ENCODE assay signal across 23 mouse cellular contexts in the genomic region with DNA sequence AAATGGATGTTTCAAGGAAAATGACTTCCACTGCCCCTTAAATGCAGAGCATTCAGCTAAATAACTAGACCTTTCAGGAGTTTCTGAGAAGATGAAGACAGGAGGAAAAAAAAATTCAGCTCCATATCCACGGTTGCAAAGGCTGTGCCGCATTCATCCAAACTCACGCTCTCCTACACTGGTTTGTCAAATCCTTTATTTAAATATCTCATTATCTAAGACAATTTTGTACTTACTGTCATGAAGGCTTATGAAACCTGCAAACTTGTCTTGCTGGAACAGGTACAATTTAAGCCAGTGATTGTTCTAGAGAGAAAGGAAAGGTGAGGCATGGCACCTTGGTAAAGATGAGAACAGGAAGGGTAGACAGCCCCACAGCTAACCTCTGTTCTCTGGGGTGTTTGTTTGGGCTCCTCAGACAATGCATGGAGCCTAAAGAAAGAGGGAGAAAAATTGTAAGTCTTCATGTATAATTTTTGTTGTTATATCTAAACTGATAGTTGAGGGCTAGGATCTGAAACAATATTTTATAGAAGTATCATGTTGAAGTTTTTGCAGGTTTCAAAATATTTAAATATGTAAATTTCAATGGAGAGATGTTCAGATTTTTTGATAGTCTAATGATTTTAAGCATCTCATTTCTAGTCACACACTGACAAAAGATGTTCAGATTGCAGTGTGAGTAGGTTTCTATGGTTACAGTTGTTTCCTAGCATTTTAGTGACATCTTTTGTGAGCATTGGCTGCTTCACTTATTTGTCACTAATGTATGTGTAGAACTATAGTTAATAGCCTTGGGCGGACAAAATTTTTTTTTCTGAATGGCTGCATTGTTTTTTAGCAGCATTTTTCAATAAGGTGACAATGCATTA.
DNase-seq lines count a peak whose midpoint lies in the region; ATAC-seq and TF ChIP-seq lines count a peak whose summit lies in the region.
"Had no signal": no experiment of that assay in that cellular context is flagged by ENCODE, and none has a peak within 500 bp of the region (broad histone marks: within the 10 kb centered on the region; RNA-seq: fewer than 3 reads in every experiment).

No protein-coding gene starts in this region.

- no peak overlapping the region for H3K4me3 ChIP-seq in forebrain, embryonic 12.5 days (replicated peaks)
- no peak overlapping the region for H3K4me3 ChIP-seq in forebrain, embryonic 10.5 days
- no peak overlapping the region for H3K4me3 ChIP-seq in midbrain, embryonic 12.5 days
- H3K4me3 ChIP-seq in midbrain, embryonic 10.5 days = no peak overlapping the region
- H3K4me3 ChIP-seq in forebrain, embryonic 15.5 days = no peak overlapping the region
- H3K4me3 ChIP-seq in midbrain, postnatal 0 days (ENCODE audit: low read depth, low read length) = no peak overlapping the region
- H3K4me3 ChIP-seq: embryonic facial prominence, embryonic 15.5 days; limb, embryonic 15.5 days; neural tube, embryonic 12.5 days had no signal

- H3K36me3 ChIP-seq in forebrain, embryonic 12.5 days (replicated peaks) = no peaks in the 10 kb centered on the region
- H3K36me3 ChIP-seq in forebrain, embryonic 10.5 days (replicated peaks) = no peaks in the 10 kb centered on the region
- no peaks in the 10 kb centered on the region for H3K36me3 ChIP-seq in midbrain, embryonic 12.5 days
- no peaks in the 10 kb centered on the region for H3K36me3 ChIP-seq in midbrain, embryonic 10.5 days
- no peaks in the 10 kb centered on the region for H3K36me3 ChIP-seq in forebrain, embryonic 15.5 days
- no peaks in the 10 kb centered on the region for H3K36me3 ChIP-seq in midbrain, postnatal 0 days (ENCODE audit: insufficient read depth, low read length)
- H3K36me3 ChIP-seq: embryonic facial prominence, embryonic 15.5 days; limb, embryonic 15.5 days; neural tube, embryonic 12.5 days had no signal

- H3K4me1 ChIP-seq in forebrain, embryonic 12.5 days = peaks cover 9% of the 10 kb centered on the region
- peaks cover 30% of the 10 kb centered on the region for H3K4me1 ChIP-seq in forebrain, embryonic 10.5 days
- peaks cover 12% of the 10 kb centered on the region for H3K4me1 ChIP-seq in midbrain, embryonic 12.5 days
- H3K4me1 ChIP-seq in midbrain, embryonic 10.5 days = peaks cover 13% of the 10 kb centered on the region
- H3K4me1 ChIP-seq in forebrain, embryonic 15.5 days = peaks cover 16% of the 10 kb centered on the region
- H3K4me1 ChIP-seq in midbrain, postnatal 0 days (ENCODE audit: insufficient read depth, low read length) = no peaks in the 10 kb centered on the region
- H3K4me1 ChIP-seq: embryonic facial prominence, embryonic 15.5 days; limb, embryonic 15.5 days had no signal

- no peak overlapping the region for H3K4me2 ChIP-seq in forebrain, embryonic 12.5 days
- no peak overlapping the region for H3K4me2 ChIP-seq in midbrain, embryonic 12.5 days (replicated peaks)
- no peak overlapping the region for H3K4me2 ChIP-seq in forebrain, embryonic 15.5 days (replicated peaks)
- H3K4me2 ChIP-seq in midbrain, postnatal 0 days (ENCODE audit: low read depth, low read length, poor library complexity, severe bottlenecking) = no peak overlapping the region
- H3K4me2 ChIP-seq: embryonic facial prominence, embryonic 15.5 days; limb, embryonic 15.5 days; lung, embryonic 14.5 days; neural tube, embryonic 12.5 days had no signal

- no peak overlapping the region for H3K9ac ChIP-seq in forebrain, embryonic 12.5 days
- no peak overlapping the region for H3K9ac ChIP-seq in midbrain, embryonic 12.5 days (replicated peaks)
- no peak overlapping the region for H3K9ac ChIP-seq in forebrain, embryonic 15.5 days (replicated peaks)
- no peak overlapping the region for H3K9ac ChIP-seq in midbrain, postnatal 0 days (replicated peaks; ENCODE audit: low read length, poor library complexity, severe bottlenecking)
- H3K9ac ChIP-seq: embryonic facial prominence, embryonic 15.5 days; limb, embryonic 15.5 days; liver, embryonic 14.5 days; lung, embryonic 14.5 days; neural tube, embryonic 12.5 days had no signal

- TF ChIP-seq CTCF in midbrain, postnatal 0 days (IDR thresholded peaks at IDR 0.05) = no peak

- 40% methylated on average over 4 of the region's 4 CpGs for WGBS in forebrain, embryonic 12.5 days
- WGBS in forebrain, embryonic 10.5 days = 69% methylated on average over 4 of the region's 4 CpGs
- 62% methylated on average over 4 of the region's 4 CpGs for WGBS in midbrain, embryonic 12.5 days
- WGBS in midbrain, embryonic 10.5 days = 78% methylated on average over 4 of the region's 4 CpGs
- WGBS in forebrain, embryonic 15.5 days = 29% methylated on average over 4 of the region's 4 CpGs
- WGBS in midbrain, postnatal 0 days = 38% methylated on average over 4 of the region's 4 CpGs

- peak; percentile 73 for ATAC-seq in forebrain, embryonic 12.5 days (ENCODE audit: low FRiP score)
- peak; percentile 55; the same call in 1 of the 2 replicates for ATAC-seq in midbrain, embryonic 12.5 days (ENCODE audit: low FRiP score, low read depth)
- ATAC-seq in forebrain, embryonic 15.5 days (replicated peaks) = peak; percentile 82
- no peak for ATAC-seq in midbrain, postnatal 0 days (ENCODE audit: low FRiP score)
- ATAC-seq: inflammation-experienced regulatory T-cells, adult 6 months had no signal

- H3K27me3 ChIP-seq in forebrain, embryonic 12.5 days = peaks cover 5% of the 10 kb centered on the region
- H3K27me3 ChIP-seq in forebrain, embryonic 10.5 days (ENCODE audit: poor library complexity, severe bottlenecking) = peaks cover 35% of the 10 kb centered on the region
- H3K27me3 ChIP-seq in midbrain, embryonic 12.5 days = peaks cover 3% of the 10 kb centered on the region; the same call in 1 of the 2 replicates
- no peaks in the 10 kb centered on the region for H3K27me3 ChIP-seq in midbrain, embryonic 10.5 days (ENCODE audit: low read depth, poor library complexity, severe bottlenecking)
- H3K27me3 ChIP-seq in forebrain, embryonic 15.5 days = no peaks in the 10 kb centered on the region
- H3K27me3 ChIP-seq in midbrain, postnatal 0 days (ENCODE audit: insufficient read depth, low read length) = no peaks in the 10 kb centered on the region
- H3K27me3 ChIP-seq: embryonic facial prominence, embryonic 15.5 days; limb, embryonic 15.5 days; neural tube, embryonic 12.5 days had no signal

- H3K27ac ChIP-seq in forebrain, embryonic 12.5 days = peak overlapping the region; percentile 51
- no peak overlapping the region for H3K27ac ChIP-seq in forebrain, embryonic 10.5 days
- H3K27ac ChIP-seq in midbrain, embryonic 12.5 days (replicated peaks) = no peak overlapping the region
- no peak overlapping the region for H3K27ac ChIP-seq in midbrain, embryonic 10.5 days (replicated peaks)
- H3K27ac ChIP-seq in forebrain, embryonic 15.5 days (replicated peaks) = peak overlapping the region; percentile 87
- 0 out of 2 replicates have a peak overlapping the region, but pooled peaks have one; percentile 27 for H3K27ac ChIP-seq in midbrain, postnatal 0 days (ENCODE audit: low read depth, low read length)
- H3K27ac ChIP-seq: embryonic facial prominence, embryonic 15.5 days; kidney, postnatal 0 days; limb, embryonic 15.5 days; liver, embryonic 14.5 days; neural tube, embryonic 12.5 days had no signal

- no peak for DNase-seq in forebrain, embryonic 10.5 days (ENCODE audit: extremely low spot score, low spot score)
- DNase-seq in midbrain, embryonic 10.5 days (ENCODE audit: low spot score) = no peak
- peak; percentile 28 for DNase-seq in midbrain, postnatal 0 days (ENCODE audit: low spot score)
- DNase-seq in heart, adult 11 months = no peak
- DNase-seq: adrenal gland, postnatal 10 days; cerebellum, adult 9-11 months; gastrocnemius, postnatal 25 days; heart, postnatal 36 days; kidney, adult 18-20 months; left cerebral cortex, postnatal 4 days; lung, embryonic 14.5 days; right cerebral cortex, adult 18-20 months; right cerebral cortex, postnatal 4 days; thymus, postnatal 25 days had no signal

- H3K9me3 ChIP-seq in forebrain, embryonic 12.5 days = no peaks in the 10 kb centered on the region
- peaks cover 5% of the 10 kb centered on the region; the same call in 1 of the 2 replicates for H3K9me3 ChIP-seq in forebrain, embryonic 10.5 days
- H3K9me3 ChIP-seq in midbrain, embryonic 12.5 days = no peaks in the 10 kb centered on the region
- H3K9me3 ChIP-seq in midbrain, embryonic 10.5 days (replicated peaks) = peaks cover 6% of the 10 kb centered on the region; the same call in 1 of the 2 replicates
- H3K9me3 ChIP-seq in forebrain, embryonic 15.5 days = no peaks in the 10 kb centered on the region
- no peaks in the 10 kb centered on the region for H3K9me3 ChIP-seq in midbrain, postnatal 0 days (ENCODE audit: low read length)
- H3K9me3 ChIP-seq: embryonic facial prominence, embryonic 15.5 days; limb, embryonic 15.5 days; neural tube, embryonic 12.5 days had no signal

Comparison
In these comparisons a context has a peak if more than half of its experiments do, and no peak if none do; other contexts are left out.
1. H3K27ac ChIP-seq: peak in forebrain, embryonic 12.5 days (single experiment), forebrain, embryonic 15.5 days (single experiment) and midbrain, postnatal 0 days (single experiment); none in forebrain, embryonic 10.5 days (single experiment), midbrain, embryonic 12.5 days (single experiment) and midbrain, embryonic 10.5 days (single experiment).